Mouse (Mus musculus): ENCODE results near the gene Acsf3. TPM values are rescaled to one million over a fixed set of nuclear protein-coding genes. Genes with fewer than 3 reads are reported as not detected.

Acsf3 gene
- total and polyA plus RNA-seq, 3 experiments: 2.2 to 10.4 (median 9.0) TPM

DNA sequence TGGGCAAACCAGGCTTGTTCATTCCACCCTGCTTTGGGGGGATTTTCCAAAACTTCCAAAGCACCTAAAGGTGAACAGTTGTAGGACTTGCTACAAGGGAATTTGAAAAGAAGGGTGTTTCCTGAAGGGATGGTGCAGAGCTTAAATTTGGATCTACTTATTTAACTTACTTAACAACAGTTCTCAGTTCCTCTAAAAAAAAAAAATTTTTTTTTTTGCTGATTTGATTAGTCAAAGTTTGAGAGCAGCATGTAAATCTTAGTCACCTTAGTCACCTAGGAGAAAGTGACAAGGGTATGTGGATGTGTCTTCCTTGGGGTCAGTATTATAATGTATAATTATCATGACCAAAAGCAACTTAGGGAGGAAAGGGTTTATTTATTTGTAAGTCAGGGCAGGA, 16.7 kb upstream of the Acsf3 start (continued):
- TF ChIP-seq KAT2A (IDR thresholded peaks at IDR 0.05; ENCODE audit: insufficient replicate concordance, low read length) (no peak), PAX5 (IDR thresholded peaks at IDR 0.05; ENCODE audit: low read length) (no peak), POLR2A (IDR thresholded peaks at IDR 0.05; ENCODE audit: low read depth, low read length) (no peak), TBP (conservative IDR thresholded peaks at IDR 0.05; ENCODE audit: low read depth, low read length) (0 out of 2 replicates have a peak, but pooled peaks have one; percentile 18), USF2 (conservative IDR thresholded peaks at IDR 0.05; ENCODE audit: low read depth, low read length) (no peak), E2F4 (IDR thresholded peaks at IDR 0.05; ENCODE audit: insufficient replicate concordance, low read depth, low read length) (0 out of 2 replicates have a peak, but pooled peaks have one; percentile 66), NRF1 (IDR thresholded peaks at IDR 0.05; ENCODE audit: low read depth, low read length) (no peak), NELFE (IDR thresholded peaks at IDR 0.05; ENCODE audit: low read depth, low read length) (no peak), CTCF (conservative IDR thresholded peaks at IDR 0.05 in 1 of 2, IDR thresholded peaks at IDR 0.05 in 1 of 2; ENCODE audit: low read depth in 2 of 2, low read length in 2 of 2) (no peak), JUN (IDR thresholded peaks at IDR 0.05; ENCODE audit: insufficient read depth, low read depth, low read length) (peak; percentile 31; the same call in 1 of the 2 replicates), HCFC1 (IDR thresholded peaks at IDR 0.05; ENCODE audit: low read depth, low read length) (no peak), ZKSCAN1 (IDR thresholded peaks at IDR 0.05; ENCODE audit: borderline replicate concordance, low read depth, low read length) (no peak)

- in situ Hi-C loops (cut with MboI; ENCODE audit: low pct_ligation_motif_present, low pct_unique_long_range_greater_than_20kb, low sequenced_read_pairs): no loop called here
- H3K9ac ChIP-seq (ENCODE audit: insufficient read depth, low read depth): peak overlapping the region; percentile 77; the same call in 1 of the 2 replicates
- no peaks in the 10 kb centered on the region for H3K9me3 ChIP-seq (replicated peaks; ENCODE audit: low read length)
- H3K27ac ChIP-seq (ENCODE audit: insufficient read depth, low read depth): peak overlapping the region; percentile 59
- H3K79me2 ChIP-seq (replicated peaks; ENCODE audit: control insufficient read depth, extremely low read depth, insufficient read depth, poor library complexity, severe bottlenecking): no peaks in the 10 kb centered on the region; the same call in 1 of the 2 replicates
- H3K36me3 ChIP-seq (replicated peaks in 1 of 2; ENCODE audit: control insufficient read depth in 1 of 2, insufficient read depth in 1 of 2, low read length in 1 of 2): peaks cover 0 to 13% of the 10 kb centered on the region in 2 experiments
- H3K4me3 ChIP-seq (replicated peaks in 1 of 3; ENCODE audit: low read depth in 2 of 3, low read length in 2 of 3, poor library complexity in 1 of 3): peak overlapping the region; percentile 13 to 66 (median 34)
- H3K4me1 ChIP-seq (ENCODE audit: control insufficient read depth in 1 of 2, insufficient read depth in 2 of 2): peaks cover 38 to 78% of the 10 kb centered on the region in 2 experiments
- peak overlapping the region; percentile 71; the same call in 1 of the 2 replicates for H3K4me2 ChIP-seq (ENCODE audit: insufficient read depth, low read depth, poor library complexity, severe bottlenecking)
- dilution Hi-C loops (cut with MboI; ENCODE audit: extremely low pct_ligation_motif_present, extremely low pct_unique_long_range_greater_than_20kb, low sequenced_read_pairs): no loop called here
- TF ChIP-seq ZC3H11A (IDR thresholded peaks at IDR 0.05; ENCODE audit: low read depth, low read length) (no peak), NELFE (IDR thresholded peaks at IDR 0.05; ENCODE audit: low read depth, low read length) (no peak), MAX (IDR thresholded peaks at IDR 0.05; ENCODE audit: low read length) (no peak), NRF1 (IDR thresholded peaks at IDR 0.05; ENCODE audit: low read depth, low read length) (no peak), ETS1 (conservative IDR thresholded peaks at IDR 0.05; ENCODE audit: low read depth, low read length) (peak; percentile 16), KAT2A (IDR thresholded peaks at IDR 0.05; ENCODE audit: insufficient replicate concordance, low read length) (no peak), SIN3A (IDR thresholded peaks at IDR 0.05; ENCODE audit: low read length) (no peak), JUND (conservative IDR thresholded peaks at IDR 0.05; ENCODE audit: low read depth, low read length) (no peak), CTCF (conservative IDR thresholded peaks at IDR 0.05 in 1 of 2, IDR thresholded peaks at IDR 0.05 in 1 of 2; ENCODE audit: low read depth in 2 of 2, low read length in 2 of 2) (no peak), SMC3 (IDR thresholded peaks at IDR 0.05; ENCODE audit: low read depth, low read length) (no peak), ZNF384 (IDR thresholded peaks at IDR 0.05; ENCODE audit: low read depth, low read length) (no peak), CHD1 (IDR thresholded peaks at IDR 0.05; ENCODE audit: low read depth, low read length) (no peak), TCF12 (IDR thresholded peaks at IDR 0.05; ENCODE audit: low read depth, low read length) (peak; percentile 5; the same call in 1 of the 2 replicates), EP300 (IDR thresholded peaks at IDR 0.05; ENCODE audit: low read length) (no peak), MYC (IDR thresholded peaks at IDR 0.05; ENCODE audit: low read depth, low read length) (peak; percentile 50; the same call in 1 of the 2 replicates), ZMIZ1 (IDR thresholded peaks at IDR 0.05; ENCODE audit: low read depth, low read length) (no peak), BHLHE40 (IDR thresholded peaks at IDR 0.05; ENCODE audit: low read depth, low read length) (peak; percentile 92), MXI1 (IDR thresholded peaks at IDR 0.05; ENCODE audit: low read depth, low read length) (0 out of 2 replicates have a peak, but pooled peaks have one; percentile 54), MEF2A (IDR thresholded peaks at IDR 0.05; ENCODE audit: borderline replicate concordance, low read depth, low read length) (no peak)
- peak; percentile 53 for DNase-seq (ENCODE audit: extremely low read depth)
- H3K27me3 ChIP-seq (replicated peaks): no peaks in the 10 kb centered on the region
These were observed 15.2 kb upstream of the Acsf3 start for GRCm38 (mm10) chr8:122760116-122760515.

All from CH12.LX (cell line).